Mouse (Mus musculus) heart, embryonic 10.5 days (tissue): Measurements from ENCODE around the gene Olfr1396. TPM values are rescaled to one million over a fixed set of nuclear protein-coding genes. Genes with fewer than 3 reads are reported as not detected.
A peak's percentile ranks its signal among the peaks of the same experiment; 100 is the strongest.

Experiments
- DNase-seq: peaks from one replicate; pipeline ENCODE4 v3.0.0-alpha.2; 2017; ENCODE audit warnings: low spot score
- H3K27ac ChIP-seq: fragments of 300-500 bp; sonication (generic); 2 replicates; pipeline ENCODE4 v1.5.1; 2016; ENCODE audit warnings: mild to moderate bottlenecking
- H3K27me3 ChIP-seq: fragments of 300-500 bp; sonication (generic); 2 replicates; pipeline ENCODE4 v1.6.1; 2016; ENCODE audit warnings: mild to moderate bottlenecking; ENCODE audit not compliant: poor library complexity, insufficient read depth, severe bottlenecking
- H3K36me3 ChIP-seq: fragments of 300-500 bp; sonication (generic); 2 replicates; pipeline ENCODE4 v1.6.1; 2016; ENCODE audit warnings: mild to moderate bottlenecking, moderate library complexity
- H3K4me1 ChIP-seq: fragments of 300-500 bp; sonication (generic); 2 replicates; pipeline ENCODE4 v1.6.1; 2016; ENCODE audit warnings: mild to moderate bottlenecking
- H3K4me3 ChIP-seq: fragments of 300-500 bp; sonication (generic); 2 replicates; pipeline ENCODE4 v1.5.1; 2016; ENCODE audit warnings: mild to moderate bottlenecking, moderate library complexity
- H3K9me3 ChIP-seq: fragments of 300-500 bp; sonication (generic); 2 replicates; pipeline ENCODE4 v1.6.1; 2016; ENCODE audit warnings: mild to moderate bottlenecking, moderate library complexity
- WGBS: fragments of 180-500 bp; shearing (Covaris S2); methylation state at CpG from one replicate; pipeline ENCODE4 v1.1.7; 2016; 5-methylcytosine and 5-hydroxymethylcytosine counted together
- polyA plus RNA-seq: library from polyadenylated mRNA; unstranded; fragments of >200 nt; fragmentation: Nextera tagmentation; extraction: Ambion mirVana; gene quantifications from 2 replicates; pipeline ENCODE4 v1.2.1, GENCODE M21; 2016

Gene Olfr1396
- not detected in 2 replicates for polyA plus RNA-seq

DNA sequence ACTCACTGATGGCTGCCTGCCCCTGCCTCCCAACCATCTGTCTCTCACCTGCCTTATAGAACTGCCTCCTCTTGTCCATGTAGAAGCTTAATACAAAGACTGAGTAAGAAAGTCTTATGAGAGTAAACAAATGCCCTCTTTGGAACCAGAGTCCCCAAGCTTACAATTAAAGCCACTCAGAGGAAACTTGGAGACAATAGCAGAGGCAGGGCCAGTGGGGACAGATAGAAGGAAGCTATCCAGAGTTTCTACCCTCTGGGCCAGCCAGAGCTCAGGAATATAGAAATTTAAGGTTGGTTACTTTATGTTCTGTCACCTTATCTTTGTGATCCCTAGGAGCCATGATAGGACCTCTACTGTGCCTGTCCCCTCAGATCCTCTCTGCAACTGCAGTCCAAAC is at the start of gene Olfr1396:
TSS of gene Olfr1396 (minus strand) at position 101 of the 400 bp plus-strand sequence.
- no peak within 1 kb of the TSS for H3K4me3 ChIP-seq
- H3K4me1 ChIP-seq = no peaks in the 10 kb centered on the region
- no peaks in the 10 kb centered on the region for H3K36me3 ChIP-seq
- H3K27me3 ChIP-seq = no peaks in the 10 kb centered on the region
- no peaks in the 10 kb centered on the region for H3K9me3 ChIP-seq
- peak; percentile 19 for DNase-seq
- H3K27ac ChIP-seq = no peak within 1 kb of the TSS

DNA sequence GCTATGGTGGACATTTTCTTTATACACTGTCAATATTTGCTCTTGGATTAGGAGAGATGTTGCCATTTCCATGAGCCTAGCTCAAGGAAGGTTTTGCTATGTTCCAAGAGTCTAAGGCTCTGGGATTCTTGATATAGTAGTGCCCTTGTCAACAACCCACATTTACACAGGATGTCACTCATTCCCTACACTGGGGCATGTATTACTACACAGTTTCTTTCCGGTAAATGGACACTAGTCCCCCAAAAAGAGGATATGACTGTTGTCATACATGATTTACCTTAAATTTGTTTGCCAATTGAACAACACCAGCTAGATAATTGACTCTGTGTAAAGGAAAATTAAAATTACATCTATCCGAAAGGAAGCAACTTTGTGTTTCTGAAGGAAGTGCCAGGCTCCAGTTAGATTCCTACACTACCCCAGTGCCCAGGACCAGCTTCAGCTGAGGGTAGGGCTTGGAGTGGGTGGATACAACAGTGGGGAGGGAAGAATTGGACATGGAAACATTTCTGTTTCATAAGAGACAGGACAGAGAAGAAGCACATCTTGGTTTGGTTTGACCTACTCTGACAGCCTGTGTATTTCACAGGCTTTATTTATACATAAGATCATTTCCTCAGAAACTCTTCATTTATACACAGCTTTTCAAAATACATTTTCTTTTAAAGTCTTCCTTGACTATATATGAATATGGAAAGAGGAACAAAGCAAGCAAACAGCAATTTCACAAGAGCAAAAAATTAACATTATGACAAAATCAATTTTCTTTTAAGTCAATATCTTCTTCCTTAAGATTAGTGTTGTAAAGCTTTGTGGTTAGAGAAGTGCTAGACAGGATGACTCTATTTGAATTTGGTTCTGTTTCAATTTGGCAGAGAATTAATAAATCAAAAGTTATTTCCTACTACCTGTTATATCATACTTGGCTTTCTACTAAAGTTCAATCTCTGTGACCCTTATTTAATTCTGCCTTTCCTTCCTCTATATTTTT is 42.4 kb upstream of the Olfr1396 start:
- Histone ChIP-seq H3K9me3 (no peaks in the 10 kb centered on the region), H3K36me3 (no peaks in the 10 kb centered on the region), H3K4me3 (no peak overlapping the region), H3K27me3 (no peaks in the 10 kb centered on the region), H3K27ac (no peak overlapping the region), H3K4me1 (no peaks in the 10 kb centered on the region)
- DNase-seq = no peak
- WGBS = 84% methylated on average over 2 of the region's 2 CpGs

DNA sequence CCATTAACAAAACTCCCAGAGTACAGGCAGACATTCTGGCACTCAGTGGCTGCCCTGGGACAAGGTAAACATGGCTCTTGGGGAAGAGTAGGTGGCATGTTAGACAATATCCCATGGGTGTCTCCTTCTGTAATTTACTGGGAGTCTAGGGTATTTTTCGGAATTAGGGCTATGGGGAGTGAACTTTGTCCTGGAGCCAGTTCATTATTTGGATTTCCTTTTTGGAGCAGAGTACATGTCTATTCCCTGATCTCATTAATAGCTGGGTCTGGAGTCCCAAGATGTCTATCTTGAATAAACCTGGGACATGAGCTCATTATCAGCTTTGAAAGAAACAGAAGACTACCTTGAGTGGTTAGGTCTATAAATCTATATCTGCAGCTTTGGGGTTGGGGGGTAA is 39.4 kb upstream of the Olfr1396 start, which contains the start of gene Olfr1394:
TSS of gene Olfr1394 (plus strand) at position 301 of the 400 bp plus-strand sequence.
- H3K27me3 ChIP-seq = no peaks in the 10 kb centered on the region
- H3K36me3 ChIP-seq = no peaks in the 10 kb centered on the region
- H3K4me3 ChIP-seq = no peak within 1 kb of the TSS
- H3K4me1 ChIP-seq = no peaks in the 10 kb centered on the region
- 76% methylated on average over 1 of the region's 1 CpGs for WGBS
- no peak for DNase-seq
- H3K27ac ChIP-seq = no peak within 1 kb of the TSS
- no peaks in the 10 kb centered on the region for H3K9me3 ChIP-seq

DNA sequence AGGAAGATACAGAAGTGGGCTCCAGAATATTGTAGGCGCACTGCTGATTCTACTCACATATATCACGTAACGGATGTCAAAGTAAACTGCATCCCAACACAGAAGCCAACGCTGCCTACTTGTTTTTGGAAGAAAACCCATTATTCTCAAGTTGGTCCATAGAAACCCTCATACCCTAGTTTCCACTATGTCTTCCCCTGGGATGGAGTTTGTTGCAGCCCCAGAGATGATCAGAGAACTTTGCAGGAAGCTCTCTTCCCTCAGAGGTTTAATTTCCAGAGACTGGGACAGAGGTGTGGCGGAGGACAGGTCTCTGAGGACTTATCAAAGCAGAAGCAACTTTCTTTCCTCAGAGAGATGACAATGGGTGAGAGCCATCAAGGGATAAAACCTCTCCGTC is 27.3 kb upstream of the Olfr1396 start, which contains the start of gene Olfr1395:
TSS of gene Olfr1395 (plus strand) at position 301 of the 400 bp plus-strand sequence.
- no peak within 1 kb of the TSS for H3K4me3 ChIP-seq
- no peaks in the 10 kb centered on the region for H3K4me1 ChIP-seq
- H3K9me3 ChIP-seq = no peaks in the 10 kb centered on the region
- no peaks in the 10 kb centered on the region for H3K27me3 ChIP-seq
- H3K27ac ChIP-seq = no peak within 1 kb of the TSS
- DNase-seq = no peak
- 88% methylated on average over 6 of the region's 6 CpGs for WGBS
- H3K36me3 ChIP-seq = no peaks in the 10 kb centered on the region

DNA sequence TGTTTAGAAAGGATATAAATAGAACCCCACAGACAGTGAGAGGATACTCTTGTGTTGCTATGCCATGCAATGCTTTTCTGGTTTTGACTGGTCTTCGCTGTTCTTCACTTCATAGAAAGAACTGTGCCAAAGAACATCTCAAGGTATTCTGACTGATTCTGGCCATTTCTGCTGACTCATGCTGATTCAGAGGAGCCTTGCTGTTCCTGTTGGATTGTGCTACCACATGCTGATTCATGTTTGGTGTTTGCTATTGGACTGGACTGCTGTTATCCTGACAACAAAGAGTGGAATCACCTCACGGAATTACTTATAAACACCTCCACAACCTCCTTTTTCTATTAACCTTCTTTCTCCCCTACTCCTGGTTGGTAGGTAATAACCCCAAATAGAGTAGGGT is 9.5 kb upstream of the Olfr1396 start:
- no peak for DNase-seq
- Histone ChIP-seq H3K36me3 (no peaks in the 10 kb centered on the region), H3K4me3 (no peak overlapping the region), H3K9me3 (no peaks in the 10 kb centered on the region), H3K27me3 (no peaks in the 10 kb centered on the region), H3K27ac (no peak overlapping the region), H3K4me1 (no peaks in the 10 kb centered on the region)
- WGBS = 84% methylated on average over 2 of the region's 2 CpGs

- no peak for DNase-seq
- Histone ChIP-seq H3K27me3 (no peaks in the 10 kb centered on the region), H3K27ac (no peak overlapping the region), H3K4me3 (no peak overlapping the region), H3K9me3 (no peaks in the 10 kb centered on the region), H3K4me1 (no peaks in the 10 kb centered on the region), H3K36me3 (no peaks in the 10 kb centered on the region)
- whole genome bisulfite sequencing = 78% methylated on average over 3 of the region's 3 CpGs
Observed at GRCm38 (mm10) chr11:49119635-49120034, 5.0 kb upstream of the Olfr1396 start.

GRCm38 (mm10) chr11:49114158-49114557 is 516 bp downstream of the Olfr1396 start:
- Histone ChIP-seq H3K27me3 (no peaks in the 10 kb centered on the region), H3K4me3 (no peak overlapping the region), H3K36me3 (no peaks in the 10 kb centered on the region), H3K4me1 (no peaks in the 10 kb centered on the region), H3K9me3 (no peaks in the 10 kb centered on the region), H3K27ac (no peak overlapping the region)
- WGBS = 60% methylated on average over 2 of the region's 2 CpGs
- peak; percentile 24 for DNase-seq

- Histone ChIP-seq H3K36me3 (no peaks in the 10 kb centered on the region), H3K27ac (no peak overlapping the region), H3K4me3 (no peak overlapping the region), H3K27me3 (no peaks in the 10 kb centered on the region), H3K4me1 (no peaks in the 10 kb centered on the region), H3K9me3 (no peaks in the 10 kb centered on the region)
- DNase-seq = peak; percentile 51
- 80% methylated on average over 6 of the region's 6 CpGs for WGBS
Observed at GRCm38 (mm10) chr11:49112624-49113219, 2.0 kb downstream of the Olfr1396 start.

GRCm38 (mm10) chr11:49111000-49111399 is 3.7 kb downstream of the Olfr1396 start:
- Histone ChIP-seq H3K36me3 (no peaks in the 10 kb centered on the region), H3K27me3 (no peaks in the 10 kb centered on the region), H3K4me3 (no peak overlapping the region), H3K9me3 (no peaks in the 10 kb centered on the region), H3K27ac (no peak overlapping the region), H3K4me1 (no peaks in the 10 kb centered on the region)
- DNase-seq = peak; percentile 39
- 55% methylated on average over 1 of the region's 1 CpGs for WGBS

DNA sequence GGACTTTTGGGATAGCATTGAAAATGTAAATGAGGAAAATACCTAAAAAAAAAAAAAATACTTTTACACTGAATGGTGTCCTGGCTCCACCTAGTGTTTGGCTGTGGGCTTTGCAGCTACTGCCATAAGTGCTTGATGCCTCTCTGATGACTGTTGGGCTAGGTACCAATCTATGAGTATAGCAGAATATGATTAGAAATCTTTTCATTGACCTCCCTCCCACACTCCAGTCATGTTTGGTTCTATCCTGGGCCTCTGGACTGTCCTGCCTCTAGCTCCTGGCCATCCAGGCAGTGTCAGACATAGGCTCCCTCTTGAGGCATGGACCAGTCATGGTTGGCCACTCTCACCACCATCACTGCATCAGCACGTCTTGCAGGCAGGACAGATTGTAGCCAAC is 5.8 kb downstream of the Olfr1396 start:
- Histone ChIP-seq H3K4me3 (no peak overlapping the region), H3K4me1 (no peaks in the 10 kb centered on the region), H3K9me3 (no peaks in the 10 kb centered on the region), H3K27me3 (no peaks in the 10 kb centered on the region), H3K36me3 (no peaks in the 10 kb centered on the region), H3K27ac (no peak overlapping the region)
- 30% methylated on average over 1 of the region's 1 CpGs for WGBS
- peak; percentile 71 for DNase-seq

DNA sequence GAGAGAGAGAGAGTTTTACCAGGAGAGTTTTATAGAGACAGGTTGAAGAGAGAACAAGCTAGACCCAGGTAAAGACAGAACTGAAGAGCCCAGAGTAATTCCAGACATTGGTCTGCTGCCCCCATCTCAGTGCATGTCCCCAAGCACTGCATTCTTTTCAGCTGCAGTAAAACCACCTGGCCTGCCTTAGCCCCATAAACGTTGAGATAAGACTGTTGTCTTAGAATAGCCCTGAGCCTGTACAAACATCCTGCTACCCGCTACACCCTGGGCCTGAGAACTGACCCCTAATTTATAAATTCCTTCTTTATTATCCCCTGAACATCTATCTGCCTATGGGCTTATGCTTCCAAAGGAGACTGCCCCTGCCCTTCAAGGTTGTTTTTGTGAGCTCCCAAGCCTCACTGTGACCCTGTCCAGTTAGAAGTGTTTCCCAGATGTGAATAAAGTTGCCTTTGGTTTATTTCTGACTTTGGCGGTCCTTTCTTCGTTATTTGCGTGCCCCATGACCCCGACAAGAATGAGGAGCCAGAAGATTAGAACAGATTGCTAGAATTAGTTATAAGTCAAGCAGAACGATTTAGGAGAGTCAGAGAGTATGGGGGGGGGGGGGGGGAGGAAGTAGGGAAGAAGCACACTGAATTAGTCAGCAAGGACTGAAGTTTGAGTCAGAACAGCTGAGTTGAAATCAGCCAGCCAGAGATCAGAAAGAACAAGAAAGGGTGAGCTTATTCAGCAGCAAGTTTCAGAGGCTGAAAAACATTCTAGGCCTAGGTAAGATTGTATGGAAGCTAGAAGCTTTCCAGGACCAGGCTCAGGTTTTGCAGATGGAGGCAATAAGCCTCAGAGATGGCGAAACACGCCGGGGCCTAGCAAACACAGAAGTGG is 6.8 kb downstream of the Olfr1396 start:
- no peaks in the 10 kb centered on the region for H3K4me1 ChIP-seq
- H3K27ac ChIP-seq = no peak overlapping the region
- no peak overlapping the region for H3K4me3 ChIP-seq
- peak; percentile 63 for DNase-seq
- H3K9me3 ChIP-seq = no peaks in the 10 kb centered on the region
- no peaks in the 10 kb centered on the region for H3K36me3 ChIP-seq
- H3K27me3 ChIP-seq = no peaks in the 10 kb centered on the region
- 68% methylated on average over 10 of the region's 10 CpGs for WGBS

DNA sequence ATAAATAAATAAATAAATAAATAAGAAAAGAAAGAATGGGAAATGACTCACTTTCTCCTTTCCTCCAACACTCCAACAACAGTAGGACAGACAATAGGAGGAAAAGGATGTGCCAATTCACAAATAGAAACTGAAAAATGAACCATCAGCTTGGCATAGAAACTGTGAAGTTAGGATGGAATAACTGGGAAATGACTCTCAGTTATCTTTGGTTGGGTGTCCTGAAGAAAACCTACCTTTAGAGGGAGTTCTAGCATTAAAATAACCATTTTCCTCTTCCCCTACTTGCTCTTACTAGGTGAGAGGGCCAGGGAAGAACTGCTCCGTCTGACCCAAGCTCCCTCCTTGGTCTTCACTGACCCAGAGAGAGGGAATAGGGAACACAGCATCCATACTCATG is 8.9 kb downstream of the Olfr1396 start:
- Histone ChIP-seq H3K4me3 (no peak overlapping the region), H3K4me1 (0 out of 2 replicates have a peak, but pooled peaks cover 5% of the 10 kb centered on the region), H3K36me3 (no peaks in the 10 kb centered on the region), H3K27me3 (no peaks in the 10 kb centered on the region), H3K9me3 (no peaks in the 10 kb centered on the region), H3K27ac (no peak overlapping the region)
- WGBS = 77% methylated on average over 1 of the region's 1 CpGs
- DNase-seq = peak; percentile 36
